Mouse (Mus musculus) erythroblast, adult 5-6 weeks (primary cell): ENCODE data around the gene Agfg2. TPM values are rescaled to one million over a fixed set of nuclear protein-coding genes. Genes with fewer than 3 reads are reported as not detected.

Experiments used
- ATAC-seq: replicated peaks from 2 replicates; pipeline ENCODE4 v1.8.0; 2016; ENCODE audit warnings: moderate number of reproducible peaks, mild to moderate bottlenecking, moderate TSS enrichment, inconsistent platforms; ENCODE audit not compliant: poor library complexity, low FRiP score, severe bottlenecking
- total RNA-seq, 2 experiments: library from RNA; stranded (forward) in 1 of 2; stranded (reverse) in 1 of 2; fragments of 150-400 nt in 1 of 2; fragments of 200-764, 138-1000 nt in 1 of 2; gene quantifications; 2 replicates each; pipeline versions ENCODE4 v1.2.3 to v1.2.4; 2015 to 2017; ENCODE audit warnings: low replicate concordance in 2 of 2

Gene Agfg2
- total RNA-seq (2015; ENCODE audit: low replicate concordance) (9.6 and 12.1 TPM in 2 replicates), total RNA-seq (2017; ENCODE audit: low replicate concordance) (20.5 and 24.5 TPM in 2 replicates)

GRCm38 (mm10) chr5:137684294-137685123 lies at the start of gene Agfg2:
Gene Agfg2, minus strand, starts transcription at chr5:137684726.
- ATAC-seq: peak; percentile 84

GRCm38 (mm10) chr5:137733638-137734288 lies 49.2 kb upstream of the Agfg2 start:
- ATAC-seq: no peak

DNA sequence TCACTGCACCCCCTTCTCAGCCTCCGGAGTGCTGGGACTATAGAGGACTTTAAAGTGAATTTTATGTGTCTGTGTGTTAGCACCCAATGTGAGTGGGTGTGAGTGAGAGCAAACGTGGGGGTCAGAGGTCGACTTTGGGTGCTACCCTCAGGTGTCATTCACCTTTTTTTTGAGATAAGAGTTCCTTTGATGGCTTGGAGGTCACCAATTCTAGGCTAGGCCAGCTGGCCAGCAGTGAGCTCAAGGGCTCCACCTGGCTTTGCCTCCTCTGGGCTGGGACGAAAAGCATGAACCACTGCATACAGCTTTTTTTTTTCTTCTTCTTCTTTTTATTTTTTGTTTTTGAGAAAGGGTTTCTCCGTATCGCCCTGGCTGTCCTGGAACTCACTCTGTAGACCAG lies 42.2 kb upstream of the Agfg2 start:
- ATAC-seq: no peak

DNA sequence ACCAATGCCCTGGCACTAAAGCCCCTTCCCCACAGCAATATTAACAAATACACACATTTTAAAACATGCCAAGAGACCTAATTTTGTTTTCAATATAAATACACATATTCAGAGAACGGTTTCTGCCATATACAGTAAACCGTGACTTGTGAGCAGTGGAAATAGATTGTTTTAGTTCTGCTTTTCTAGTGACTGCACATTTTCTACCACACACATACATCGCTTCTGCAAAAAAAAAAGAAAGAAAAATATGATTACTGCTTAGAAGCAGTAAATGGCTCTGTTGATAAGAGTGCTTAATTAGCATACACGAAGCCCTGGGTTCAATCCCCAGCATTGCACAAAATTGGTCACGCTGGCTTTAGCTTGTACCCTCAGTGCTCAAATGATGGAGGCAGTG lies 39.3 kb upstream of the Agfg2 start:
- no peak for ATAC-seq

- ATAC-seq: peak; percentile 51
Observed at GRCm38 (mm10) chr5:137720558-137721164, 36.1 kb upstream of the Agfg2 start.

GRCm38 (mm10) chr5:137719088-137719487 lies 34.6 kb upstream of the Agfg2 start:
- ATAC-seq: peak; percentile 51; the same call in 1 of the 2 replicates

DNA sequence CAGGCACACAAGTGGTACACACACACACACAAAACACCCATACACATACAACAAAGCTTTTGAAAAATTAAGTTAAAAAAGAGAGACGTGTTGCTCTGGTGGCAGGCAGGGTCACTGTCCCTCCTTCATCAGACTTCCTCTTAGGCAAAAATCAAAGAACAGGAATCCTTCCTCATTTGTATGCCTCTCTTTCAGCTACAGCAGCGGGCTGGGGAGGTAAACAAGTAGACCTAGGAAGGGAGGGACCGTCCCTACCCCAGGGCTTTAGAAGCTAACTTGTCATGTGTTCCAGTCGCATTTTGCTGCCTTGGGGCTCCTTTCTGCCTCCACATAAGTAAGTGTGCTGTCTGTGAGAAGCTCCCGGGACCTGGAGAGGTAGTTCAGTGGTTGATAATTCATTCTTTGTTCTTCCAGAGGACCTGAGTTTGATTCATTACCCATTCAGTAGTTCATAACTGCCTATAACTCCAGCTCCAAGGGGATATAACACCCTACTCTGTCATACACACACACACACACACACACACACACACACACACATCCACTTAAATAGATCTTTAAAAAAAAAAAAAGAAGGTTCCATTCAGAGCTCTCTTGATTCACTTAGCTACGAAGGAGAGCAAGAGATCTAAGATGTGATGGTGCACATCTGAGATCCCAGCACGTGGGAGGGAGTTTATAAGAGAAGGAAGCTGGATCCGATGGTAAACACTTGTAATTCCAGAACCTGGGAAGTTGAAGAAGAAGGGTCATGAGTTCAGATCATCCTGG lies 33.7 kb upstream of the Agfg2 start:
- no peak for ATAC-seq

DNA sequence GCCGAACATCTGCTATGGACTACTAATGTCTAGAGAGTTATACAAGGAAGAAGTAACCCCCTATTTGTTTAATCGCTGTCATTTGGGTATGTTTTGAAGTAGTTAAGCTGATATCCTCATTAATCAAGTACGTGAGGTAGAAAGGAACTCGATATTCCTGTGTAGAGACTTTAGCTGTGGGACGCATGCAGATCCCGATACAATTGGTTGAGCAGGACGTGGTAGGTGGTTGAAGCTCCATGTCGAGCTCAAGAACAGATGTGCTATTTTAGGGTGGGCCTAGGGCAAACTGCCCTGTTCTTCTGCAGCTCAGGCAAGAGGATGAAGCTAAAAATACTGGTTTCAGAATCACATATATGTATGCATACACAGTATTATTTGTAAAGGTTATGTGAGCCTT lies 31.2 kb upstream of the Agfg2 start:
- no peak for ATAC-seq

DNA sequence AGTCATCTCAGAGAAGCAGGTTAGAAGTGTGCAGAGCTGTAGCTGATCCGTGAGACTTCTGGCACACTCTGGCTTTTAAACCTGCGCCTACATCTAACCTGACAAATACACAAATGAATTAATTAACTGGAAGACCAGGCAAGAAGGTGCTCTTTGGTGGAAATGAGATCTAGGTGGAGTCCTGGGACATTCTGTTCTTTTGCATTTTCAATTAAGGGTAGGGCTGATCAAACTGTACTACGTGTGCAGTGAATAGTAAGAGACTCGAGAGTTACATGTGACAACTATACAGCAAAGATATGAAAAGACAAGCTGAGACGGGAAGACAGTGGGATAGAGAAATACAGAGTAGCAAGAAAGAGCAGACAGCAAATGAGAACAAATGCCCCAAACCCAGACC lies 28.9 kb upstream of the Agfg2 start:
- ATAC-seq: no peak

GRCm38 (mm10) chr5:137706913-137707633 lies 22.5 kb upstream of the Agfg2 start:
- ATAC-seq: peak; percentile 95

DNA sequence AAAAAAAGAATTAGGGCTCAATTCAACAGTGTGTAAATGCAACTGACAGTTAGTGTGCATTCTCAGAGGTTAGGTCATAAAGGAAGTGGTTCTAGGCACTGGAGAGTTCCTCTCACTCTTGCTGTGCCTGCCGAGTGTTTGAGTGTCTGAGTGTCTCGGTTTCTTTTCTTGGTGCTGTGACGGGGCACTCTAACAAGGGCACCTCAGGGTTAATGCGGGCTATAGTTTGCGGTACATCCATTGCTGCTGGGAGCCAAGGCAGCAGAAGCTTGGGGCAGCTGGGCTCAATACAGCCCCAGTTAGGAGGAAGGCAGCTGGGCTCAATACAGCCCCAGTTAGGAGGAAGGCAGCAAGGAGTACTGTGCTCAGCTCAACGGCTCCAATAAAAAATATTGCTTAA lies 20.7 kb upstream of the Agfg2 start:
- no peak for ATAC-seq

- no peak for ATAC-seq
Observed at GRCm38 (mm10) chr5:137699850-137700249, 15.3 kb upstream of the Agfg2 start.

- ATAC-seq: no peak
Observed at GRCm38 (mm10) chr5:137699080-137699479, 14.6 kb upstream of the Agfg2 start.

GRCm38 (mm10) chr5:137695930-137696329 lies 11.4 kb upstream of the Agfg2 start:
- ATAC-seq: no peak

DNA sequence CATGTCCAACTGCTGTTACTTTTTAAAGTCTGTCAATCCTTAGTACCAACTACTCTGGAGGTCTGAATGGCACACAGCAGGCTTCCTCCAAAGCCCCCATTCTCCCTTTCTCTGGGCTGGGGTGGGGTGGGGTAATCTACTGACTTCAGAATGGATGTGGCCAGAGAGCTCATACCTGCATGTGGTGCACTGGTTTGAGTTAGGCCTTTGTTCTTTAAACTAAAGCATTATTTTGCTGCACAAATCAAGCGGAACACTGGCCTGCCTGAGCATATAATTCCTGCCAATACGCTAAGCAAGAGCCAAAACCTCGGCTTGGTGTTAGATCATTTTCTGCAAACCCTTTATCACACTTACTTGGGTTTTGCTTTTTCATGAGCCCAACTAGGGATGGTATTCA lies 10.3 kb upstream of the Agfg2 start:
- ATAC-seq: no peak

- ATAC-seq: no peak
Observed at GRCm38 (mm10) chr5:137691881-137692280, 7.4 kb upstream of the Agfg2 start.

DNA sequence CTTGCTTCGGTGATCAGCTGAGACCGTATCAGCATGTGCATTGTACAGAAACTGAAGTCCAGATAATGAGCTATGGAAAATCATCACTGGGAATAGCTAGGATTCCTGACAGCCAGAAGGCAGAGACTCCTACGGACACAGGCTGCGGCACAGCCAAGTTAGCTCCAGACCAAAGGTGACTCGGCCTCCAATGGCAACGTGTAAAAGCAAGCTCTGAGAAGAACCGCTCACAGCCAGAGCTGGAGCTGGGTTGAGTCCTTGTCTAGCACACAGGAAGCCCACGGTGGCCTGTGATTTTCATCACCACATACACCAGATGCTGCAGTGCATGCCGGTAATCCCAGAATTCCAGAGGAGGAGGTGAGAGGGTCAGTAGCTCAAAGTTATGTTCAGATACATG lies 6.0 kb upstream of the Agfg2 start:
- ATAC-seq: no peak

- no peak for ATAC-seq
Observed at GRCm38 (mm10) chr5:137689974-137690373, 5.4 kb upstream of the Agfg2 start.

DNA sequence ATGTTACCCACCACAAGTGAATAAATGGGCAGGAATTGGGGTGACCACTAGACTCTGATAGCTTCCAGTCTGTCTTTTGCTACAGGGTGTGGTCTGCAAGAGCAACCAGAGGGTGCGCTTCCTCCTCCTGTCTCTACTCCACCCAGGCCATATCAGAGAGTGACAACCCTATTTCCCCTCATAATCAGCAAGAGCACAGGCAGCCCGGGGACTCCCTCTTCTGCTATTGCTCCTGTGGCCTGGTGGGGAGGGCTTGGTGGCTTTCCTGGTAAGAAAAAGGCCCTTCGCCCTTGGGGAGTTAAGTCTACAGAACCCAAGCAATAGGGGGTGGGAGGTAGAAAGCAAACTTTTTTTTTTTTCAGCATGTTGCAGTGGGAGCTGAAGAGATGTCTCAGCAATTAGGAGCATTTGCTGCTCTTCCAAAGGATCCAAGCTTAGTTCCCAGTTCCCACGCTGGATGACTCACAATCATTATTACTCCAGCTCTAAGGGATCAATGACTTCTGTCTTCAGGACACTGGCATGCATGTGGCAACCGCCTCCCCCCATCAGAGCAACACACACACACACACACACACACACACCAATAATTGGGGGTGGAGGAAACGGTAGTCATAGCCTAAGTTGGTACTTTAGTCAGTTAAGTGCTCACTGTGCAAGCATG lies 1.7 kb upstream of the Agfg2 start:
- peak; percentile 83 for ATAC-seq
